Mouse (Mus musculus) spleen, adult 2 months (tissue): Measurements from ENCODE around the gene Pde4d. TPM values are rescaled to one million over a fixed set of nuclear protein-coding genes. Genes with fewer than 3 reads are reported as not detected.

ENCODE experiments used
- DNase-seq, 2 experiments: peaks; one replicate each; pipeline versions ENCODE4 v3.0.0 to v3.0.0-alpha.2; 2012 to 2021; ENCODE audit warnings: low spot score in 2 of 2, low read depth in 1 of 2
- H3K27ac ChIP-seq: fragments of 200-500 bp; 2 replicates; pipeline ENCODE4 v1.5.1; 2012; ENCODE audit warnings: low read length, inconsistent platforms; ENCODE audit not compliant: insufficient read depth
- H3K27me3 ChIP-seq: fragments of 200-500 bp; 2 replicates; pipeline ENCODE4 v1.6.1; 2012; ENCODE audit warnings: mild to moderate bottlenecking, moderate library complexity, low read length, inconsistent platforms; ENCODE audit not compliant: control insufficient read depth, insufficient read depth
- H3K36me3 ChIP-seq: fragments of 200-500 bp; 2 replicates; pipeline ENCODE4 v1.6.1; 2012; ENCODE audit warnings: mild to moderate bottlenecking, low read length, inconsistent platforms; ENCODE audit not compliant: control insufficient read depth, insufficient read depth
- H3K4me1 ChIP-seq: fragments of 200-500 bp; 2 replicates; pipeline ENCODE4 v1.6.1; 2011; ENCODE audit warnings: inconsistent platforms; ENCODE audit not compliant: control insufficient read depth, insufficient read depth, insufficient read length
- H3K4me3 ChIP-seq: fragments of 200-500 bp; 2 replicates; pipeline ENCODE4 v1.5.1; 2011; ENCODE audit warnings: mild to moderate bottlenecking, inconsistent platforms; ENCODE audit not compliant: insufficient read depth, insufficient read length; ENCODE audit errors: extremely low read depth
- CTCF ChIP-seq: fragments of 200-500 bp; IDR thresholded peaks from 2 replicates; pipeline ENCODE4 v1.5.1; 2011; ENCODE audit warnings: mild to moderate bottlenecking, inconsistent platforms; ENCODE audit not compliant: insufficient read depth, insufficient read length, insufficient replicate concordance; ENCODE audit errors: extremely low read depth
- POLR2A ChIP-seq: fragments of 200-500 bp; IDR thresholded peaks from 2 replicates; pipeline ENCODE4 v1.6.1; 2011; ENCODE audit warnings: low read depth, low read length, inconsistent platforms
- WGBS: fragments of 180-500 bp; shearing (Covaris S2); methylation state at CpG from one replicate; pipeline ENCODE4 v1.1.7; 2018; 5-methylcytosine and 5-hydroxymethylcytosine counted together
- polyA plus RNA-seq: library from polyadenylated mRNA; depleted of rRNA; stranded (reverse); fragments of >200 nt; gene quantifications from 2 replicates; pipeline ENCODE4 v1.2.3, GENCODE M21; 2012

Pde4d gene
- polyA plus RNA-seq, 1 experiment, result 4.8 TPM

DNA sequence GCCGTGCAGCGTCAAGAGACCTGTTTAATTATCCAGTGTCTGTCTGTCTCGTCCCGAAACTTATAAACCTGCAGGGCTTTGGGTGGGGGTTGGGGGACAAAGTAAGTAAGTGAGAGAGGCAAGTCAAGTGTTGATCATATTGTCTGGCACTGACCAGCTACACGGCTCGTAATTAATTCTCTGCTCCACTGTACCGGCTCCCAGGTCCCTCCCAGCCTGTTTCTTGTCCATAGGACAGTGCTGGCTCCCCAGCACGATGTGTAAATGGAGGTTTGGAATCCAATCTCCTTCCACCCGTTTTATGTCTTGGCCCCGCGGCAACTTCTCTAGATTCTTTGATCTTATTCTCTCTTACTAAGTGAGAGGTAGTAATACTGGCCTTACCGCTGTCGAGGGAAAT is 975.8 kb downstream of the Pde4d start:
- H3K27me3 ChIP-seq, result no peaks in the 10 kb centered on the region
- H3K4me3 ChIP-seq, result no peak overlapping the region
- DNase-seq, result no peak
- no peaks in the 10 kb centered on the region for H3K36me3 ChIP-seq
- H3K27ac ChIP-seq, result no peak overlapping the region
- no peaks in the 10 kb centered on the region for H3K4me1 ChIP-seq
- TF ChIP-seq POLR2A, result no peak
- WGBS, result 88% methylated on average over 13 of the region's 13 CpGs

- no peak overlapping the region for H3K27ac ChIP-seq
- H3K27me3 ChIP-seq, result no peaks in the 10 kb centered on the region
- DNase-seq, result no peak
- TF ChIP-seq CTCF (no peak), POLR2A (no peak)
- H3K4me1 ChIP-seq, result no peaks in the 10 kb centered on the region
- H3K4me3 ChIP-seq, result no peak overlapping the region
- no peaks in the 10 kb centered on the region for H3K36me3 ChIP-seq
- 92% methylated on average over 5 of the region's 5 CpGs for WGBS
Measured at GRCm38 (mm10) chr13:109426058-109426457, 976.3 kb downstream of the Pde4d start.

- WGBS, result 93% methylated on average over 7 of the region's 7 CpGs
- Histone ChIP-seq H3K4me3 (no peak overlapping the region), H3K27ac (no peak overlapping the region), H3K27me3 (no peaks in the 10 kb centered on the region), H3K36me3 (no peaks in the 10 kb centered on the region), H3K4me1 (no peaks in the 10 kb centered on the region)
- TF ChIP-seq POLR2A (no peak), CTCF (no peak)
- no peak for DNase-seq
Measured at GRCm38 (mm10) chr13:109427541-109427940, 977.8 kb downstream of the Pde4d start.

DNA sequence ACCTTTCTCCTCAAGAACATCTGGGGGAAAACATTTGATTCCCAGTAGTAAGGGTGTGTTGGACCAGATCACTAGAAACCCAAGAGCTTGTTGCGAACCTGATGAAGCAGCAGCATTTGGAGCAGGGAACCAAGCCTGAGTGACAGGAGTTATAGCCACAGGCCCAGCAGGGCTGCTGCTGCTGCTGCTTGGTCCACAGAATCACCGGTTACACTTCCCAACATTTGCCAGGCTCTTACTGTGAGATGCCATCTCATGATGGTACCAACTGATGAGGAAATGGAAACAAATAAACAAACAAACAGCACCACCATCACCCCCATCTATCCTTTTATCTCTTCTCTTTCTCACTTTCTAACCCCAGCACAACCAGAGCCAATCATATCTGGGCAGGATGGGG is 979.8 kb downstream of the Pde4d start:
- Histone ChIP-seq H3K4me3 (no peak overlapping the region), H3K36me3 (no peaks in the 10 kb centered on the region), H3K27me3 (no peaks in the 10 kb centered on the region), H3K4me1 (no peaks in the 10 kb centered on the region), H3K27ac (no peak overlapping the region)
- DNase-seq, result no peak
- 92% methylated on average over 2 of the region's 2 CpGs for WGBS
- TF ChIP-seq CTCF (no peak), POLR2A (no peak)

DNA sequence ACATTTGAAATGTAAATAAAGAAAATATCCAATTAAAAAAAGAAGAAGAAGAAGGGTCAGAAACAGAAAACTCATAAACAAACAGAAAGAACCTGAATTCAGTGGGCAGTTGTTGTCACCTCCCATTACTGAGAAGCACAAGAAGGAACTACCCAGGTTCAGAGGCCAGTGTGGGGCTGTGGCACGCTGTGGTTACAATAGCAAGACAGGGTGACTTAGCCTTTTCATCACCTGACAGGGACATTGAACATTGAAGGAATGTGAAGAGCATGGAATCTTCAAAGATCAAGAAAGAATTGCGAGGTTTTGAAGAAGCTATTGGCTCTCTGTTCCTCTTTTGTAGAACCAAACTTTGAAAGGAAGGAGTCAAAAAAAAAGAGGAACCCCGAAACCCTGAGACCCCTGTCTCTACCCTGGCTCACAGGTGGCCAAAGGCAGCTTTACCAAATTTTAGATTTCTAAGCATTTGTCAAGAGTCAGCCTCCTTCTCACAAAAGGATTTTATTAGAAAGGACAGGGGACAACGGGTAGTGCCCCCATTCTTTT is 987.6 kb downstream of the Pde4d start:
- H3K4me3 ChIP-seq, result no peak overlapping the region
- peaks cover 6% of the 10 kb centered on the region; the same call in 1 of the 2 replicates for H3K4me1 ChIP-seq
- TF ChIP-seq POLR2A, result no peak
- 9% methylated on average over 4 of the region's 4 CpGs for WGBS
- DNase-seq, result no peak
- no peaks in the 10 kb centered on the region for H3K36me3 ChIP-seq
- no peaks in the 10 kb centered on the region for H3K27me3 ChIP-seq
- peak overlapping the region; percentile 10; the same call in 1 of the 2 replicates for H3K27ac ChIP-seq

- H3K4me1 ChIP-seq, result peaks cover 6% of the 10 kb centered on the region; the same call in 1 of the 2 replicates
- no peak overlapping the region for H3K27ac ChIP-seq
- no peak for DNase-seq
- 85% methylated on average over 5 of the region's 5 CpGs for WGBS
- H3K4me3 ChIP-seq, result no peak overlapping the region
- H3K27me3 ChIP-seq, result no peaks in the 10 kb centered on the region
- no peaks in the 10 kb centered on the region for H3K36me3 ChIP-seq
- TF ChIP-seq POLR2A, result no peak
- TF ChIP-seq CTCF, result no peak
Measured at GRCm38 (mm10) chr13:109439436-109440161, 989.9 kb downstream of the Pde4d start.

GRCm38 (mm10) chr13:109440331-109440730 is 990.6 kb downstream of the Pde4d start:
- Histone ChIP-seq H3K36me3 (no peaks in the 10 kb centered on the region), H3K27me3 (no peaks in the 10 kb centered on the region), H3K27ac (no peak overlapping the region), H3K4me3 (peak overlapping the region; percentile 54), H3K4me1 (peaks cover 6% of the 10 kb centered on the region; the same call in 1 of the 2 replicates)
- peak; percentile 32 to 55 for DNase-seq
- WGBS, result under 1% methylated on average over 8 of the region's 8 CpGs
- no peak for TF ChIP-seq POLR2A
- no peak for TF ChIP-seq CTCF
